Mouse (Mus musculus) left cerebral cortex, postnatal 36 days (tissue): ENCODE results near the gene Lrrtm4. TPM values are rescaled to one million over a fixed set of nuclear protein-coding genes. Genes with fewer than 3 reads are reported as not detected.

Experiments used
- DNase-seq, 2 experiments: peaks; one replicate each; pipeline ENCODE4 v3.0.0; 2021 to 2022; ENCODE audit warnings: low spot score in 2 of 2, mixed read lengths in 1 of 2
- intact Hi-C: fragments of 180-260 bp; cut with DNase I; formaldehyde crosslinking; loops from one replicate; pipeline ENCODE4 v1.15.1; 2025
- total RNA-seq, 2 experiments: library from RNA; stranded (reverse); gene quantifications; 2 replicates each; pipeline ENCODE4 v1.2.3; 2021

The Lrrtm4 gene
- total RNA-seq, 2 experiments from 2014 or later = 55.9 to 76.8 TPM

DNA sequence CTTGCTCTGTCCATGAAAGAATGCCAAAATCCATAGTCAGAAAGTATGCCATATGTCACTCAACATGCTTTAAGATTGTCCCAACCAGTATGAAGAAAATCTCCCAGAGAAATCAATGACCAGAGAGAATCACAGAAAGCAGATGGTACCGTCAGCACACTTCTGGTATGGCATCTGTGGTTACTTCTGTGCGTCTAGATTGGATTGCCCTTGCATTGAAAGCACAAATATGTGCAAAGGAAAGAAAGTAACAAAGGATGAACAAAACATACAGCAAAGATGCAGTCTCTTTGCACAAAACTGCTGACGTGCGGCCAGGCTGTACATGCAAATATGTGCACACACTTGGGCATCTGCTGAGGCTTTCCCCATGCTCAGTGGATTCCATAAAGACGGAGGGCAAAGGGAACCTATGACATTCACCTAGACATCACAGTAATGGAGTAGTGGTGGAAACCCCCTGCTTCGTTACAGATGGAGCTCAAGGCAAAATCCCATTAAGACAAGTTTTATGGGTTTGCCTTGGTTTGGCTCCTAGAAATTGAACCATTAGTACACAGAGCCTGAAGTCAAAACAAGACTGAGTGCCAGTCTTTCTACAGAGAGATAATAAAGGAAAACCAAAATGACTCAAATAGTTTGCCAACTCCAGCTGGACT lies 604.1 kb downstream of the Lrrtm4 start:
- DNase-seq = no peak
- intact Hi-C loops = no loop called here

DNA sequence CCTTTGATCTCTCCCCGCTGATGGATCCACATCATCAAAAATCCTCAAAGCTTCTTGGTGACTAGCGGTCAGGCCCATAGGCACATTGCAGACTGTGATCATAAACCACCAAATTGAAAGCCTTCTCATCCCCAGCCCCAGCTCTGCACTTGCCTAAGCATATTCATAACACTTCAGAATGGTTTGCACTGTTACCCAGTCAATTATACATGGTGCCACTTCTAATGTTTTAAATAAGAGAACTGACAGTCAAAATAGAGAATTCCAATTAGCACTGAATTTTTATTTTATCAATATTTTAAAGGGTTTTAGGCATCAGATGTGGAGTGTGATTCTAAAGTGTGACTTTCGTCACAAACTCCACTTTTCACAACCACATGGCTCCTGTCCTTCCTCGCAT lies 606.8 kb downstream of the Lrrtm4 start:
- intact Hi-C loops = no loop called here

GRCm38 (mm10) chr6:80662729-80663128 lies 644.1 kb downstream of the Lrrtm4 start:
- no peak for DNase-seq
- intact Hi-C loops = no loop called here

More for the DNA sequence above, 606.8 kb downstream of the Lrrtm4 start:
- no peak for DNase-seq

GRCm38 (mm10) chr6:80664039-80664438 lies 645.4 kb downstream of the Lrrtm4 start:
- no peak for DNase-seq
- intact Hi-C loops = no loop called here

- DNase-seq = no peak
- intact Hi-C loops = no loop called here
Measured at GRCm38 (mm10) chr6:80704183-80704582, 685.5 kb downstream of the Lrrtm4 start.

DNA sequence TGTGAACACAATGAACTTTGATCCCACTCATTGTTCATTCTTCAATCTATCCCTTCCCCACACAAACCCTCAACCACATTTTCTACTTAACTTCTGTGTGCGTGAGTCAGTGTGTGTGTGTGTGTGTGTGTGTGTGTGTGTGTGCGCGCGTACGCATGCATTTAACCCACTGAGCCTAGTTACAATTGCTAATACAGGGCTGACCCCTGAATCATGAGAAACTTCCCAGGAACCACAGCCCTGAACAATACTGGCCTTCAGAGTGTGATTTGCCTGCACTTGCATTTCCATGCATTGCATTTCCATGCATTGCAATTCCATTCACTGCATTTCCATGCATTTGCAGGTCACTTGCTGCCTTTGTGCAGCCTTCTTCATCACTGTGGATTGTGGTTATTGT lies 701.8 kb downstream of the Lrrtm4 start:
- no peak for DNase-seq
- intact Hi-C loops = no loop called here

DNA sequence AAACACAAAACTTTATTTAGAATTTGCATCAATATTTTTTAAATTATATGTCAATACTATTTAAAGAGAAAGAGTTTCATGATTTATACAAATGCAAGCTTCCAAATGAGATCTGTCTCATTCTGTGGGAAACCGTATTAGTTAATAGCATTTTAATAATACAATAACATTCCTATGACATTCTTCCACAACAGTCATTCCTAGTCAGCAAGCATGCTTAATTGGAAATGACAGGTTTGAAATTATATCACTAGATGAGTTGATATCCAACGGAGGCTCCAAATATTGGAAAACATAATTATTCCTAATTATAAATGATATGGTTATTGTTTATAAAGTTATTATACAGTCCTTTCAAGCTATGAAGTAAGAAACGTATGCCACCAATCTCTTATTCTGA lies 714.7 kb downstream of the Lrrtm4 start:
- intact Hi-C loops = no loop called here
- DNase-seq = no peak

DNA sequence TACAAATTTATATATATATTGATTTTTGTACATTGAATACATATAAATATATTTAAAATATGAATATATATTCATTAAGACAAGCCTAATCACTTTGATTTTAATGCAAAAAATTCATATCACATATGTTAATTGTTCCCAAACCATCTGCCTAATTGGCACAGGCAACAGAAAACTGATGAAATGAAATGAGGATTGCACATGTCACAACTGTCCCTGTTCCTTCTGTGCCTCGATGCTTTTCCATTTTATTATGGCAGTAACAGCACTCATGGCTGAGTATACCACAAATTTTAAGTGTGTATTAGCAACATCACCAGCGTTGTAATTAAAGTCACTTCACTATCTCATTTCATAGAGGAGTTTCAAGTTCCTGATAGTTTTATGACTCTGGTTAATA lies 732.1 kb downstream of the Lrrtm4 start:
- no peak for DNase-seq
- intact Hi-C loops = no loop called here

DNA sequence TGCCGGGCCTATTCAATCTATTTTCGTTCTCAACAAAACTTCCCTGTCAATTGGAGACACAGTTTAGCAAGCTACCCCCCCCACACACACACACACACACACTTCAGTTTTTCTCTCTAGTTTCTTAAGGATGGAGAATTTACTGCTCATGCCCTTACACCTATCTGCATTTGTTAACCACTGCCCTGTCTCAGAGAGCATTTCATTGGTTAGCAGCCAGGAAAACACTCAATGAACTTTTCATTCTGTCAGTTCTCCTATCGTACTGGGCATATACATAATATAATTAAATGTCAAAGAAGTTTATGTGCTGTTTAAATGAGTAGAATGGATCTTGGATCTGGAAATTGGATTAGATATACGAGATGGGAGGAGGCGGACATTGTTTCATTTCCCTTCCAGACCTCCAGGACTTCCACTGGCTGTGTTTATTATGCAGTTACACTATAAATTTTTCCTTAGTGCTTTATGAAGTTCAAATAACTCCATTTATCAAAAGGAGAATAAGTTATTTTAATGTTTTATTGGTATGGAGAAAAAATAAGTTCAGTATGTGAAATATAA lies 742.0 kb downstream of the Lrrtm4 start:
- intact Hi-C loops = no loop called here
- no peak for DNase-seq

DNA sequence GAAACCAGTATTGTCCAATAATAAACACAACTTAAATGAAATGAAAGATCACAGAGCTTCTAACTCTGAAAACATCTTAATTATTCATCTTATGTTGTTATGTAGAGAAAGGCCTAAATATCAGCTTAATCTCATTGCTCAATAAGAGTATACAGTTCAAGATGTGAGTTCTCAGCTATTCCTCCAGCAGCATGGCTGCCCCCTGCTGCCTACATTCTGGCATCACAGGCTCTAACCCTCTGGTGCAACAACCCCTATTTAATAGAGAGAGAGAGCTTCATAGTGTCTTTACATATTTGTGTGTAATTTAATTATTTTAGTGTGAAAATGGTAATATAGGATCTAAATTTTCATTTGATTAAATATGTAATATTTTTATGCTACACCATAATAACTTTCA lies 767.6 kb downstream of the Lrrtm4 start:
- no peak for DNase-seq
- intact Hi-C loops = no loop called here

GRCm38 (mm10) chr6:80823753-80824152 lies 805.1 kb downstream of the Lrrtm4 start:
- intact Hi-C loops = no loop called here
- DNase-seq = no peak

GRCm38 (mm10) chr6:80839784-80840183 lies 821.1 kb downstream of the Lrrtm4 start:
- no peak for DNase-seq
- intact Hi-C loops = no loop called here

DNA sequence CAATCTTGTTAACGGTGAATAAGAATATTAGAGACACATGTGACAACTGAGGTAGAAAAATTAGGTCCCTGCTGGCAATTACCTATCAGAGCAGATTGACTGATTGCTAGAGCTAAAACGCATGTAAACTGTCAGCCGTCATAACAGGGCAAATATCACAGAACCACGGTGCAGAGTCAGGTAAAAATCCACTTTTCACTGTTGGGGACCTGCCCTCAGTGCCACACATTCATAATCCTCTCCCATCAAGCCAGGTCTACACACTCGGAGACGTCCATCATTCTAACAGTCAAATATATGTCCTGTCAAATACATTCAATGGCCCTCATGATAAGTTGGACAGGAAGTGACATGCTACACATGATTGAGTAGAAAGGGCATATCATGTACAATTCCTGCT lies 826.6 kb downstream of the Lrrtm4 start:
- intact Hi-C loops = no loop called here
- no peak for DNase-seq

DNA sequence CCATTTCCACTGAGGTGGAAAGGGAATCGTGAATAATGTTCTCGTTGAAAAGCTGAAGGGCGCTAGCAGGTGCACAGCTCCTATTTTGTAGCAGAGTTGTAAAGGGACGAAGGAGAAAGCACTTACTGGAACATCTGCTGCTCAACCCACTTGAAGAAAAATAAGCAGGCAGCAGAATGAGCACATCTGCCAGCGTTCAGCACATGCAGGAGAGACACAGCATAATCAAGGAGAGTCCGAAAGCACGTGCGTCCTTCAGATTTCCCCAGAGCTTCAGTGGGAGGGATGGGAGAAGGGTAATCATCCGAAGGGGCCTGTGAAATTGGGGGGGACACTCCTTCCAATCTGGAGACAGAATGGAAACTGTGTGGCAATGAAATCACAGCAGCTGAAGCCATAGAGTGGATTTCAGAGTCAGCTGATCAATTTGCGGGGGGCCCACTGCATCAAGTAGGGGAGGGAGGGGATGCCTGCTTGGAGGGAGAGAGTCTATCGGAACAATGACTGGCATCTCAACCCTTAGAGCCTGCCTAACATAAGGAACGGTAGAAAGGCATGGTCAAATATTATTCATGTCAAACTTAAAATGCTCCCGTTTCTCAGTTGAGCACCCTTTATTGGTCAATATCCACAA lies 838.4 kb downstream of the Lrrtm4 start:
- intact Hi-C loops = no loop called here

More for the DNA sequence above, 838.4 kb downstream of the Lrrtm4 start:
- no peak for DNase-seq

Other genes starting within 250 kb of the Lrrtm4 start
- not detected for gene Gm20594, start 201.0 kb upstream of the Lrrtm4 start, total RNA-seq